Mouse (Mus musculus): ENCODE results near the gene Zdhhc11.
"Not testable (repeated sequence)": the region's sequence is repeated elsewhere in the genome, so short reads cannot be mapped to it uniquely, and the experiment has no call there.

The Zdhhc11 gene

DNA sequence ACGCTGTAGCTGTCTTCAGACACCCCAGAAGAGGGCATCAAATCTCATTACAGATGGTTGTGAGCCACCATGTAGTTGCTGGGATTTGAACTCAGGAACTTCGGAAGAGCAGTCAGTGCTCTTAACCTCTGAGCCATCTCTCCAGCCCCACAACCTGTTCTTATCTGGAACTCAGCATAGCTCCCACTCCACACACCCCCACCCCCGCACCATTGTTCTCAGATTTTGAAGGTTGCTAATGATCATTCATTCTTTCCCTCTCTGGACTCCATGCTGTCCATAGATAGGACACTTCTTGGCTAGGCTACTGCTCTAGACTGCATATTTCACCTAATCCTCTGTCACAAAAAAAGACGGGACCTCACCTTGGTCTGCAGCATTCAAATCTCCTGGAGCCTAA, 43.2 kb downstream of the Zdhhc11 start:
- DNase-seq (ENCODE audit: low spot score): not testable (repeated sequence)

DNA sequence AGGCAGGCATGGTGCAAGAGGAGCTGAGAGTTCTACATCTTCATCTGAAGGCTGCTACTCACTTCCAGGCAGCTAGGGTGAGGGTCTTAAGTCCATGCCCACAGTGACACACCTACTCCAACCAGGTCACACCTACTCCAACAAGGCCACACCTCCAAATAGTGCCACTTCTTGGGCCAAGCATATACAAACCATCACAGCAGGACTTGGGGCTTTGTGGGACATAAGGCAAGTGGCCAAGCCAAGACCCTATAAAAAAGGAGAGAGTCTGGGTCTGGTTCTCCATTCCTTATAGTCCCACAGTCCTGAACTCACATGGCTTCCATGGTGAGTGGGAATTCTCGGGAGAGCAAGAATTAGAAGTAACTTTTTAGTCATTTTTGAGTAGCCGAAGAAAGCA, 44.6 kb downstream of the Zdhhc11 start:
- DNase-seq (ENCODE audit: low spot score): not testable (repeated sequence)

GRCm38 (mm10) chr13:74008948-74009718, 45.5 kb downstream of the Zdhhc11 start, which contains the start of gene Tppp:
Gene Tppp, plus strand, starts transcription at chr13:74009407.
- peak; percentile 95 for DNase-seq (ENCODE audit: low spot score)

DNA sequence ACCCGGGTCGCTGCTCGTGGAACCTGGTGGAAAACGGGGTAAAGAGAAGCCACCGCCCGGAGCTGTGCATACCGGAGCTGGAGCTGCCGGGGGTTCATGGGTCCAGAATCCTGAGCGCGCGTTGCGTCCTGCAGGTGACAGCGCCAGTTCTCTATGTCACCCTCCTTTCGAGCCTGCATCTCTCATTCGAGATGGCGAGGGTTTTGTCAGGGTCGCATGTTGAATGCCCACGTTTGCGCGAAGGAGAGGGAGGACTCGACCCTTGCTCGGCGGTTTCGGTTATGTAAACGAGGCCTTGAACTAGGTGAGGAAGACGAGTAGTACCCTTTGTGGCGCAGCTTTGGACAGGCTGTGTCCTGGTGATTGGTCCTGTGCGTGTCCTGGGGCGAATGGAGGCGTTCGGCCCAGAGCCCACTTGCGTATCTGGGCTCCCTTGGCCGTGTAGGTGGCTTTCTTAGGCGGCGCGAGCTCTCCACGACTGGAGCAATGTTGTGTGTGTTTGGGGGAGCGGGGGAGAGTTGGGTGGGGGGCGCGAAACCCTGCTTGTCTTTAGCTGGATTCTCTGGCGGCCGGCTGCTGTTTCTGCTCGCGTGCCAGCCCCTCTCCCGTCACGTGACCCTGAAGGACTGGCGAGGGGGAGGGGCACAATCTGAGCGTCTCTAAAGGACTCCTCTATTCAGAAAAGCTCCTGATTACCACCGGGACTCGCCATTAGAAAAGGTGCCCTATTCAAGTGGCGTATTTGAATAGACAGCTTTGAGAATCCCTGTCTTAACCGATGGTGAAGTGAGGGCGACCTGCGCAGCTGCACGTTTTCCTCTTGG, 46.4 kb downstream of the Zdhhc11 start:
- peak; percentile 88 for DNase-seq (ENCODE audit: low spot score)

- DNase-seq (ENCODE audit: low spot score): no peak
Observed at GRCm38 (mm10) chr13:74010678-74011077, 47.0 kb downstream of the Zdhhc11 start.

- DNase-seq (ENCODE audit: low spot score): no peak
Observed at GRCm38 (mm10) chr13:74015908-74016307, 52.3 kb downstream of the Zdhhc11 start.

- no peak for DNase-seq (ENCODE audit: low spot score)
Observed at GRCm38 (mm10) chr13:74017426-74017825, 53.8 kb downstream of the Zdhhc11 start.

GRCm38 (mm10) chr13:74019006-74019405, 55.4 kb downstream of the Zdhhc11 start:
- DNase-seq (ENCODE audit: low spot score): not testable (repeated sequence)

GRCm38 (mm10) chr13:74025151-74026081, 61.8 kb downstream of the Zdhhc11 start:
- DNase-seq (ENCODE audit: low spot score): no peak

- no peak for DNase-seq (ENCODE audit: low spot score)
Observed at GRCm38 (mm10) chr13:74026215-74026614, 62.6 kb downstream of the Zdhhc11 start.

- peak; percentile 65 for DNase-seq (ENCODE audit: low spot score)
Observed at GRCm38 (mm10) chr13:74028116-74028515, 64.5 kb downstream of the Zdhhc11 start.

- no peak for DNase-seq (ENCODE audit: low spot score)
Observed at GRCm38 (mm10) chr13:74029013-74029412, 65.4 kb downstream of the Zdhhc11 start.

DNA sequence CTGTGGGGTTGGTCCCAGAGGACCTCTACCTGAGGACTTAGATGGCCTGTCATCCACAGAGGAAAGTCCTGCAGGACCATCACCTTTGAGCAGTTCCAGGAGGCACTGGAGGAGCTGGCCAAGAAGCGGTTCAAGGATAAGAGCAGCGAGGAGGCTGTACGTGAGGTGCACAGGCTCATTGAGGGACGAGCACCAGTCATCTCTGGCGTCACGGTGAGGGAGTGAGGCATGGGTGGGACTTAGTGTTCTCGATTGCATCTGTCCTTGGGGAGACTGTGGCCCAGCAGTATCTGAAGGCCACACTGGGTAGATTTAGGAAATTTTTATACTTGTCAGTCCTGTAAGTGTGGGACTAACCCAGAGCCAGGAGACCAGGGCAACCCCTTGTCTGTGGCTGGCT, 67.0 kb downstream of the Zdhhc11 start:
- no peak for DNase-seq (ENCODE audit: low spot score)

GRCm38 (mm10) chr13:74031133-74031532, 67.5 kb downstream of the Zdhhc11 start:
- no peak for DNase-seq (ENCODE audit: low spot score)

- peak; percentile 58 for DNase-seq (ENCODE audit: low spot score)
Observed at GRCm38 (mm10) chr13:74034756-74035155, 71.1 kb downstream of the Zdhhc11 start.

- DNase-seq (ENCODE audit: low spot score): no peak
Observed at GRCm38 (mm10) chr13:74035776-74036175, 72.1 kb downstream of the Zdhhc11 start.

DNA sequence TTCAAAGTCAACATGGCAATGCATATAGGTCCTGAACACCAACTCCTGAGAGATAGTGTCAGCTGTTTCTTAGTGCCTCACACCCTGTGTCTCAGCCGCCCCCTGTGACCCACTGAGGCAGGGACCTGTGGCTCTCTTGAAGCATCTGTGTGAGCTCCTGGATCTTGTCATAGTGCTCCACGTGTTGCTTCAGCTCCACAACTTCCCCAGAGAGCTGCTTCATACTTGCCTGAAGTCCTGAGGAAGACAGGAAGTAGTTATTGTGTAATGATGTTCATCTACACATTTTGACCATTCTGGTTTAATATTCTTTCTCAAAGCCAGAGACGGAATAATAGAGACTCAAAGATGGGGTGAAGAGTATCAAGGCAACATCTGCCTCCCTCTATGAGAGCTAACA, 76.3 kb downstream of the Zdhhc11 start:
- no peak for DNase-seq (ENCODE audit: low spot score)
